Mouse (Mus musculus): ENCODE measurements around the gene Mid1.
"Not testable (repeated sequence)": the region's sequence is repeated elsewhere in the genome, so short reads cannot be mapped to it uniquely, and the experiment has no call there.

The Mid1 gene

GRCm38 (mm10) chrX:169986519-169987367 lies 301.7 kb downstream of the Mid1 start:
- DNase-seq (ENCODE audit: low read depth), result peak; percentile 94

- DNase-seq (ENCODE audit: low read depth), result not testable (repeated sequence)
These were observed 302.4 kb downstream of the Mid1 start for GRCm38 (mm10) chrX:169987368-169987837.

- peak; percentile 67 for DNase-seq (ENCODE audit: low read depth)
These were observed 303.7 kb downstream of the Mid1 start for GRCm38 (mm10) chrX:169988571-169989218.

GRCm38 (mm10) chrX:169989219-169989595 lies 304.2 kb downstream of the Mid1 start:
- DNase-seq (ENCODE audit: low read depth), result peak; percentile 68

GRCm38 (mm10) chrX:169989691-169990631 lies 305.0 kb downstream of the Mid1 start:
- peak; percentile 99 for DNase-seq (ENCODE audit: low read depth)

GRCm38 (mm10) chrX:169991128-169991873 lies 306.3 kb downstream of the Mid1 start:
- peak; percentile 100 for DNase-seq (ENCODE audit: low read depth)

- DNase-seq (ENCODE audit: low read depth), result peak; percentile 89
These were observed 307.3 kb downstream of the Mid1 start for GRCm38 (mm10) chrX:169992086-169992930.

- DNase-seq (ENCODE audit: low read depth), result peak; percentile 84
These were observed 308.1 kb downstream of the Mid1 start for GRCm38 (mm10) chrX:169992951-169993547.

- DNase-seq (ENCODE audit: low read depth), result peak; percentile 89
These were observed 309.2 kb downstream of the Mid1 start for GRCm38 (mm10) chrX:169994011-169994865.

GRCm38 (mm10) chrX:169994866-169995711 lies 310.1 kb downstream of the Mid1 start:
- peak; percentile 94 for DNase-seq (ENCODE audit: low read depth)

- peak; percentile 91 for DNase-seq (ENCODE audit: low read depth)
These were observed 311.0 kb downstream of the Mid1 start for GRCm38 (mm10) chrX:169995909-169996521.

GRCm38 (mm10) chrX:169996926-169997325 lies 311.9 kb downstream of the Mid1 start:
- DNase-seq (ENCODE audit: low read depth), result peak; percentile 100

GRCm38 (mm10) chrX:169997456-169997853 lies 312.5 kb downstream of the Mid1 start:
- not testable (repeated sequence) for DNase-seq (ENCODE audit: low read depth)

- peak; percentile 100 for DNase-seq (ENCODE audit: low read depth)
These were observed 313.0 kb downstream of the Mid1 start for GRCm38 (mm10) chrX:169997854-169998456.

GRCm38 (mm10) chrX:169998559-169999219 lies 313.7 kb downstream of the Mid1 start:
- peak; percentile 70 for DNase-seq (ENCODE audit: low read depth)

GRCm38 (mm10) chrX:169999226-169999883 lies 314.4 kb downstream of the Mid1 start:
- DNase-seq (ENCODE audit: low read depth), result peak; percentile 94
